Mouse (Mus musculus): ENCODE measurements around the gene Gls. TPM values are rescaled to one million over a fixed set of nuclear protein-coding genes. Genes with fewer than 3 reads are reported as not detected.

The Gls gene
- polyA plus RNA-seq, 2 experiments = 44.9 to 126 TPM

DNA sequence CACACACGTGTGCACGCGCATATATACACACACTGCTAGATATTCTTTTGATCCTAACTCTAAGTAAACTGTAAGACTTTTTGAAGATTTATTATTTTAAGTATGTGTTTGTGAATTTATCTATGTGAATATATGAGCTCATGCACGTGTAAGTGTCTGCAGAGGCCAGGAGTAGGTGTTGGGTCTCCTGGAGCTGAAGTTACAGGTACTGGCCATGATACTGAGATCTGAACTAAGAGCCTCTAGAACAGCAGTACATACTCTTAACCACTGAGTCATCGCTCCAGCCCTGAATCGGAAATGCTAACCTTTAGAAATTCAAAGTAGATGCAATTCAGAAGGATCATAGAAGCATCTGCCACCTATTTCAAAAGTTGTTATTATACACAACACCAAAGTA lies 4.9 kb downstream of the Gls start:
- Histone ChIP-seq H3K4me2 (replicated peaks; ENCODE audit: low read depth, low read length, severe bottlenecking) (no peak overlapping the region), H3K36me3 (ENCODE audit: control insufficient read depth, insufficient read depth, low read length) (no peaks in the 10 kb centered on the region), H3K27me3 (ENCODE audit: control insufficient read depth, insufficient read depth, low read length) (no peaks in the 10 kb centered on the region), H3K4me1 (ENCODE audit: control insufficient read depth, insufficient read depth, low read length) (peaks cover 19% of the 10 kb centered on the region), H3K9ac (ENCODE audit: low read depth, low read length, severe bottlenecking) (no peak overlapping the region), H3K27ac (replicated peaks; ENCODE audit: low read depth, low read length) (no peak overlapping the region), H3K9me3 (ENCODE audit: control insufficient read depth, low read length) (no peaks in the 10 kb centered on the region), H3K4me3 (replicated peaks; ENCODE audit: low read length) (no peak overlapping the region)
- ATAC-seq (ENCODE audit: low FRiP score, low read depth) (no peak), DNase-seq (ENCODE audit: low spot score) (no peak)
- 90% methylated on average over 6 of the region's 6 CpGs for WGBS
- TF ChIP-seq POLR2A (IDR thresholded peaks at IDR 0.05; ENCODE audit: borderline replicate concordance, extremely low read depth, insufficient read depth, insufficient read length) = no peak

DNA sequence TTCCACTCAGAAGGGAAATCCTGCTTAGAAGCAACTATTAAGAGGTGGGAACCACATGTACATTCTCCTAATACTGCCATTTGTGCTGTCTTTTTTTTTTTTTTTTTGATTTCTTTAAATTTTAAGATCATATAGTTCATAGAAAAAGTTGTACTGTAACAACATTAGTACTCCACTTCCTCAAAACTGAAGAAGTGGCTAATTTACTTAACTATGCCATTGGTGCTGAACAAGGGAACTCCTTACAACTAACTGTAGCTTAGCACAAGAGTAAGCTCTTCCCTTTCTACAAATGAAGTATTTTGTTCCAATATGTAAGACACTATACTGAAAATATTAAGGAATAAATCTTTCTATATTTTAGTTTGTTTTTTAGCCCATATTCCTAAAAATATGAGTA lies 6.6 kb downstream of the Gls start:
- no peak for TF ChIP-seq POLR2A (IDR thresholded peaks at IDR 0.05; ENCODE audit: borderline replicate concordance, extremely low read depth, insufficient read depth, insufficient read length)
- Histone ChIP-seq H3K9ac (ENCODE audit: low read depth, low read length, severe bottlenecking) (no peak overlapping the region), H3K27ac (replicated peaks; ENCODE audit: low read depth, low read length) (no peak overlapping the region), H3K4me3 (replicated peaks; ENCODE audit: low read length) (no peak overlapping the region), H3K4me2 (replicated peaks; ENCODE audit: low read depth, low read length, severe bottlenecking) (no peak overlapping the region), H3K36me3 (ENCODE audit: control insufficient read depth, insufficient read depth, low read length) (no peaks in the 10 kb centered on the region), H3K4me1 (ENCODE audit: control insufficient read depth, insufficient read depth, low read length) (peaks cover 18% of the 10 kb centered on the region), H3K27me3 (ENCODE audit: control insufficient read depth, insufficient read depth, low read length) (no peaks in the 10 kb centered on the region), H3K9me3 (ENCODE audit: control insufficient read depth, low read length) (no peaks in the 10 kb centered on the region)
- ATAC-seq (ENCODE audit: low FRiP score, low read depth) (no peak), DNase-seq (ENCODE audit: low spot score) (no peak)

DNA sequence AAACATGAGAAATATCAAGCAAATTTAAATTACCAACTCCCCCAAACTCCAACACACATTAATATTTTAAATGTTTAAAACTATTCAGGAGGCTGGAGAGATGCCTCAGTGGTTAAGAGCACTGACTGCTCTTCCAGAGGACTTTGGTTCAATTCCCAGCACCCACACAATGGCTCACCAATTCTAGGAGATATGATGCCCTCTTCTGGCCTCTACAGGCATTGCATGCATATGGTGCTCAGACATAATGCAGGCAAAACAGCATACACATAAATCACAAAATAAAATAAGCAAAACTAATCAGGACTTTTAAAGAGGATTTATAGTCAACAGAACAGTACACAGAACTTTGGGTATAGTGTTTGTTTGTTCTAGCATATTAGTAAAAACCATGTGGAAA lies 16.3 kb downstream of the Gls start:
- H3K4me3 ChIP-seq (replicated peaks; ENCODE audit: low read length) = no peak overlapping the region
- no peak for DNase-seq (ENCODE audit: low spot score)
- no peak overlapping the region for H3K4me2 ChIP-seq (replicated peaks; ENCODE audit: low read depth, low read length, severe bottlenecking)
- no peak for ATAC-seq (ENCODE audit: low FRiP score, low read depth)
- no peak overlapping the region for H3K9ac ChIP-seq (ENCODE audit: low read depth, low read length, severe bottlenecking)
- H3K36me3 ChIP-seq (ENCODE audit: control insufficient read depth, insufficient read depth, low read length) = peaks cover 4% of the 10 kb centered on the region; the same call in 1 of the 2 replicates
- H3K27ac ChIP-seq (replicated peaks; ENCODE audit: low read depth, low read length) = no peak overlapping the region
- H3K9me3 ChIP-seq (ENCODE audit: control insufficient read depth, low read length) = 0 out of 2 replicates have a peak, but pooled peaks cover 3% of the 10 kb centered on the region
- no peaks in the 10 kb centered on the region for H3K27me3 ChIP-seq (ENCODE audit: control insufficient read depth, insufficient read depth, low read length)
- no peak for TF ChIP-seq POLR2A (IDR thresholded peaks at IDR 0.05; ENCODE audit: borderline replicate concordance, extremely low read depth, insufficient read depth, insufficient read length)
- H3K4me1 ChIP-seq (ENCODE audit: control insufficient read depth, insufficient read depth, low read length) = no peaks in the 10 kb centered on the region

DNA sequence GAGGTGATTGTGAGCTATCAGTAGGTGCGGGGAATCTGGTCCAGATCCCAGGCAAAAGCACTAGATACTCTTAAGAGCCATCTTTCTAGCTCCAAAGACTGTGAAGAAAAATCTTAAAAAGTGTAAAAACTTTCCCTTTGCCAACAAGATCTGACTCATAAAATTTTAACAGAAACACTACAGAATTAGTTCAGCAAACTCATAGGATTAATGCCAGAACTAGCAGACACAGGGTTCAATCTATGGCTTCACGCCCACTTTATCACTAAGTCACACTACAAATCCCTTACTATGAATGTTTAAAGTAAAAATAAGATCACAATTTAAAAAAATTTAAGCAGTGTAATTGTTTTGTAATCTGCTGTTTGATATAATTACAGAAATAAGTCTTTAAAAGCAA lies 50.0 kb downstream of the Gls start:
- no peak for TF ChIP-seq POLR2A (IDR thresholded peaks at IDR 0.05; ENCODE audit: borderline replicate concordance, extremely low read depth, insufficient read depth, insufficient read length)
- ATAC-seq (ENCODE audit: low FRiP score, low read depth) (no peak), DNase-seq (ENCODE audit: low spot score) (no peak)
- no peaks in the 10 kb centered on the region for H3K4me1 ChIP-seq (ENCODE audit: control insufficient read depth, insufficient read depth, low read length)
- no peak overlapping the region for H3K4me3 ChIP-seq (replicated peaks; ENCODE audit: low read length)
- no peak overlapping the region for H3K9ac ChIP-seq (ENCODE audit: low read depth, low read length, severe bottlenecking)
- no peak overlapping the region for H3K27ac ChIP-seq (replicated peaks; ENCODE audit: low read depth, low read length)
- H3K4me2 ChIP-seq (replicated peaks; ENCODE audit: low read depth, low read length, severe bottlenecking) = no peak overlapping the region
- 74% methylated on average over 2 of the region's 2 CpGs for WGBS
- H3K27me3 ChIP-seq (ENCODE audit: control insufficient read depth, insufficient read depth, low read length) = no peaks in the 10 kb centered on the region
- H3K36me3 ChIP-seq (ENCODE audit: control insufficient read depth, insufficient read depth, low read length) = peaks cover 9% of the 10 kb centered on the region
- H3K9me3 ChIP-seq (ENCODE audit: control insufficient read depth, low read length) = no peaks in the 10 kb centered on the region

DNA sequence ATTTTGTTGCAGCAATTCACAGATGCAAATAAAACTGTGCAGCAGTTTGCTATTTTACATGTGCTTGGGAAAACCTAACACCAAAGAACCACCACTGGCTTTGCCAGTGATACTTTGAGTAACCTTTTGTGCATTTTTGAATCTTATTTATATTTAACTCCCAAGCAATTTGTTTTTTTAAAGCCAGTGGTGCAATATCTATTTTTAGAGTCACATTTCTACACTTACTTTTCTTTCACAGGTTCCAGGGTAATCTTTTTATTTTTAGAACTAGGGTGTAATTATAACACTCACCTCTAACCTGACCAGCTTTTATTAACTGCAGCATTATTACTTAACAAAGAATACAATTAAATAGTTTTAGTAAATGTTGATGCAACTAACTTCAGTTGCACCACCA lies 51.0 kb downstream of the Gls start:
- Histone ChIP-seq H3K4me2 (replicated peaks; ENCODE audit: low read depth, low read length, severe bottlenecking) (no peak overlapping the region), H3K27me3 (ENCODE audit: control insufficient read depth, insufficient read depth, low read length) (no peaks in the 10 kb centered on the region), H3K4me1 (ENCODE audit: control insufficient read depth, insufficient read depth, low read length) (0 out of 2 replicates have a peak, but pooled peaks cover 2% of the 10 kb centered on the region), H3K9me3 (ENCODE audit: control insufficient read depth, low read length) (no peaks in the 10 kb centered on the region), H3K9ac (ENCODE audit: low read depth, low read length, severe bottlenecking) (no peak overlapping the region), H3K27ac (replicated peaks; ENCODE audit: low read depth, low read length) (no peak overlapping the region), H3K4me3 (replicated peaks; ENCODE audit: low read length) (no peak overlapping the region), H3K36me3 (ENCODE audit: control insufficient read depth, insufficient read depth, low read length) (peaks cover 4% of the 10 kb centered on the region)
- ATAC-seq (ENCODE audit: low FRiP score, low read depth) (no peak), DNase-seq (ENCODE audit: low spot score) (no peak)
- TF ChIP-seq POLR2A (IDR thresholded peaks at IDR 0.05; ENCODE audit: borderline replicate concordance, extremely low read depth, insufficient read depth, insufficient read length) = no peak

DNA sequence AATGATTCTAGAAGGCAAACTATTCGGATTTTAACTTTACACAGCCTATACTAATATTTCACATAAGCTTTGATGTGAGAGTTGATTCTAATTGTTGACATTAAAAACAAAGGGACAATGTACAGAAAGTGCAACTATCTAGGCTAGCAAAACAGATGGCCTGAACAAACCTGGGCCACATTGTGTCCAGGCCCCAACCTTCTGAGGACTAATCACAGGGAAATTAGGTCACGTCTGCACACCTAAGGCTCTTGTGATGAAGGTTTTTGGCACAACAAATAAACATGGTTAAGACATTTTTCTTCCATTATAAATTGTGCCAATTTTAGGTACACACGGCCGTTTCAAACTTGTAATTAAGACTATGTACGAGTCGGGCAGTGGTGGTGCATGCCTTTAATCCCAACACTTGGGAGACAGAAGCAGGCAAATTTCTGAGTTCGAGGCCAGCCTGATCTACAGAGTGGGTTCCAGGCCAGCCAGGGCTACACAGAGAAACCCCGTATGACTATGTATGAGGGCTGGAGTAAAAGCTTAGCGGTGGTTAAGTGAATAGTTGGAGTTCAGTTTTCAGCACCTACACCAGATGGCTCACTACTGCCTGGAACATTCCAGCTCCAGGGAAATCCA lies 53.0 kb downstream of the Gls start:
- H3K4me3 ChIP-seq (replicated peaks; ENCODE audit: low read length) = no peak overlapping the region
- H3K9me3 ChIP-seq (ENCODE audit: control insufficient read depth, low read length) = no peaks in the 10 kb centered on the region
- no peak overlapping the region for H3K27ac ChIP-seq (replicated peaks; ENCODE audit: low read depth, low read length)
- no peak overlapping the region for H3K4me2 ChIP-seq (replicated peaks; ENCODE audit: low read depth, low read length, severe bottlenecking)
- H3K9ac ChIP-seq (ENCODE audit: low read depth, low read length, severe bottlenecking) = no peak overlapping the region
- TF ChIP-seq POLR2A (IDR thresholded peaks at IDR 0.05; ENCODE audit: borderline replicate concordance, extremely low read depth, insufficient read depth, insufficient read length) = no peak
- ATAC-seq (ENCODE audit: low FRiP score, low read depth) = no peak
- 86% methylated on average over 9 of the region's 9 CpGs for WGBS
- H3K27me3 ChIP-seq (ENCODE audit: control insufficient read depth, insufficient read depth, low read length) = no peaks in the 10 kb centered on the region
- no peak for DNase-seq (ENCODE audit: low spot score)
- H3K36me3 ChIP-seq (ENCODE audit: control insufficient read depth, insufficient read depth, low read length) = no peaks in the 10 kb centered on the region
- H3K4me1 ChIP-seq (ENCODE audit: control insufficient read depth, insufficient read depth, low read length) = peaks cover 15% of the 10 kb centered on the region
